Mouse (Mus musculus) kidney, postnatal 0 days (tissue): ENCODE data around the gene Chek2. TPM values are rescaled to one million over a fixed set of nuclear protein-coding genes. Genes with fewer than 3 reads are reported as not detected.

Experiments used
- ATAC-seq: fragments of 200-750 bp; cut with Nextera tagmentation; replicated peaks from 2 replicates; pipeline ENCODE4 v1.8.0; 2017; ENCODE audit warnings: low read depth, moderate number of reproducible peaks, moderate TSS enrichment, moderate library complexity; ENCODE audit not compliant: low FRiP score
- DNase-seq: peaks from one replicate; pipeline ENCODE4 v3.0.0-alpha.2; 2016; ENCODE audit warnings: low spot score
- H3K27ac ChIP-seq: fragments of 300-500 bp; sonication (generic); 2 replicates; pipeline ENCODE4 v1.5.1; 2014; ENCODE audit warnings: mild to moderate bottlenecking
- H3K27me3 ChIP-seq: fragments of 300-500 bp; sonication (generic); 2 replicates; pipeline ENCODE4 v1.6.1; 2014; ENCODE audit warnings: low read length, mixed read lengths; ENCODE audit not compliant: insufficient read depth
- H3K36me3 ChIP-seq: fragments of 300-500 bp; sonication (generic); 2 replicates; pipeline ENCODE4 v1.6.1; 2014; ENCODE audit warnings: low read length, mixed read lengths; ENCODE audit not compliant: insufficient read depth
- H3K4me1 ChIP-seq: fragments of 300-500 bp; sonication (generic); replicated peaks from 2 replicates; pipeline ENCODE4 v1.6.1; 2014; ENCODE audit warnings: antibody characterized with exemption, low read length, mixed read lengths; ENCODE audit not compliant: insufficient read depth
- H3K4me2 ChIP-seq: fragments of 300-500 bp; sonication (generic); 2 replicates; pipeline ENCODE4 v1.6.1; 2014; ENCODE audit warnings: mild to moderate bottlenecking, low read length, moderate library complexity, mixed read lengths
- H3K4me3 ChIP-seq: fragments of 300-500 bp; sonication (generic); replicated peaks from 2 replicates; pipeline ENCODE4 v1.5.1; 2014; ENCODE audit warnings: low read depth, low read length
- H3K9ac ChIP-seq: fragments of 300-500 bp; sonication (generic); 2 replicates; pipeline ENCODE4 v1.6.1; 2014; ENCODE audit warnings: low read depth, low read length
- H3K9me3 ChIP-seq: fragments of 300-500 bp; sonication (generic); replicated peaks from 2 replicates; pipeline ENCODE4 v1.6.1; 2016; ENCODE audit warnings: low read length, inconsistent platforms, mixed read lengths
- CTCF ChIP-seq: IDR thresholded peaks from 2 replicates; pipeline ENCODE4 v1.5.1; 2016; ENCODE audit warnings: antibody characterized with exemption, low read depth, mild to moderate bottlenecking, moderate library complexity
- WGBS: fragments of 180-500 bp; shearing (Covaris S2); extraction: QIAGEN DNeasy Blood & Tissue Kit; methylation state at CpG from one replicate; pipeline ENCODE4 v1.1.7; 2014; 5-methylcytosine and 5-hydroxymethylcytosine counted together
- polyA plus RNA-seq: library from polyadenylated mRNA; unstranded; fragments of >200 nt; fragmentation: Nextera tagmentation; extraction: Ambion mirVana; gene quantifications from 2 replicates; pipeline ENCODE4 v1.2.1, GENCODE M21; 2015

The Chek2 gene
- 12.9 and 14.3 TPM in 2 replicates for polyA plus RNA-seq

GRCm38 (mm10) chr5:110839678-110840365, at the start of gene Chek2, which contains the start of gene Hscb:
TSS of gene Chek2 (plus strand) at chr5:110839979.
TSS of gene Hscb (minus strand) at chr5:110839777.
- Histone ChIP-seq H3K4me1 (peaks cover 6% of the 10 kb centered on the region; the same call in 1 of the 2 replicates), H3K4me2 (peak within 1 kb of the TSS; percentile 82), H3K9ac (peak within 1 kb of the TSS; percentile 68), H3K4me3 (peak within 1 kb of the TSS; percentile 66), H3K27me3 (no peaks in the 10 kb centered on the region), H3K9me3 (no peaks in the 10 kb centered on the region), H3K27ac (peak within 1 kb of the TSS; percentile 91), H3K36me3 (no peaks in the 10 kb centered on the region)
- DNase-seq (peak; percentile 100), ATAC-seq (peak; percentile 98)
- WGBS, result under 1% methylated on average over 41 of the region's 41 CpGs
- peak; percentile 59 for TF ChIP-seq CTCF

- no peaks in the 10 kb centered on the region for H3K27me3 ChIP-seq
- H3K36me3 ChIP-seq, result peaks cover 91% of the 10 kb centered on the region
- no peak for TF ChIP-seq CTCF
- no peak overlapping the region for H3K27ac ChIP-seq
- DNase-seq (no peak), ATAC-seq (no peak)
- no peak overlapping the region for H3K9ac ChIP-seq
- no peaks in the 10 kb centered on the region for H3K4me1 ChIP-seq
- H3K4me3 ChIP-seq, result no peak overlapping the region
- 91% methylated on average over 7 of the region's 7 CpGs for WGBS
- no peaks in the 10 kb centered on the region for H3K9me3 ChIP-seq
- H3K4me2 ChIP-seq, result no peak overlapping the region
Observed at GRCm38 (mm10) chr5:110794363-110794762, 45.4 kb upstream of the Chek2 start.

- 52% methylated on average over 4 of the region's 4 CpGs for WGBS
- H3K27ac ChIP-seq, result no peak overlapping the region
- no peak overlapping the region for H3K9ac ChIP-seq
- H3K4me1 ChIP-seq, result no peaks in the 10 kb centered on the region
- H3K27me3 ChIP-seq, result no peaks in the 10 kb centered on the region
- ATAC-seq (peak; percentile 69), DNase-seq (peak; percentile 14)
- peaks cover 65% of the 10 kb centered on the region for H3K36me3 ChIP-seq
- no peaks in the 10 kb centered on the region for H3K9me3 ChIP-seq
- no peak overlapping the region for H3K4me3 ChIP-seq
- H3K4me2 ChIP-seq, result no peak overlapping the region
- no peak for TF ChIP-seq CTCF
Observed at GRCm38 (mm10) chr5:110797696-110798095, 42.1 kb upstream of the Chek2 start.

- TF ChIP-seq CTCF, result no peak
- Histone ChIP-seq H3K27ac (no peak overlapping the region), H3K36me3 (peaks cover 45% of the 10 kb centered on the region), H3K4me3 (no peak overlapping the region), H3K9me3 (no peaks in the 10 kb centered on the region), H3K27me3 (no peaks in the 10 kb centered on the region), H3K4me1 (no peaks in the 10 kb centered on the region), H3K9ac (no peak overlapping the region), H3K4me2 (no peak overlapping the region)
- no peak for DNase-seq
- WGBS, result 85% methylated on average over 3 of the region's 3 CpGs
- ATAC-seq, result peak; percentile 38; the same call in 1 of the 2 replicates
Observed at GRCm38 (mm10) chr5:110801036-110801624, 38.6 kb upstream of the Chek2 start.

- DNase-seq (no peak), ATAC-seq (no peak)
- peaks cover 37% of the 10 kb centered on the region for H3K36me3 ChIP-seq
- no peaks in the 10 kb centered on the region for H3K9me3 ChIP-seq
- H3K4me2 ChIP-seq, result no peak overlapping the region
- WGBS, result 61% methylated on average over 4 of the region's 4 CpGs
- no peaks in the 10 kb centered on the region for H3K27me3 ChIP-seq
- H3K9ac ChIP-seq, result no peak overlapping the region
- no peak overlapping the region for H3K27ac ChIP-seq
- 0 out of 2 replicates have a peak, but pooled peaks cover 7% of the 10 kb centered on the region for H3K4me1 ChIP-seq
- TF ChIP-seq CTCF, result no peak
- H3K4me3 ChIP-seq, result no peak overlapping the region
Observed at GRCm38 (mm10) chr5:110802186-110802585, 37.6 kb upstream of the Chek2 start.

GRCm38 (mm10) chr5:110802809-110803208, 37.0 kb upstream of the Chek2 start:
- TF ChIP-seq CTCF, result no peak
- Histone ChIP-seq H3K4me1 (peaks cover 12% of the 10 kb centered on the region), H3K27ac (no peak overlapping the region), H3K9me3 (no peaks in the 10 kb centered on the region), H3K4me2 (no peak overlapping the region), H3K36me3 (peaks cover 31% of the 10 kb centered on the region), H3K4me3 (no peak overlapping the region), H3K27me3 (no peaks in the 10 kb centered on the region), H3K9ac (no peak overlapping the region)
- DNase-seq (no peak), ATAC-seq (no peak)
